Mouse (Mus musculus) gastrocnemius, postnatal 4 days (tissue): ENCODE measurements around the gene Wwox. TPM values are rescaled to one million over a fixed set of nuclear protein-coding genes. Genes with fewer than 3 reads are reported as not detected.
A peak's percentile ranks its signal among the peaks of the same experiment; 100 is the strongest.

ENCODE experiments used
- DNase-seq, 2 experiments: peaks; one replicate each; pipeline ENCODE4 v3.0.0; 2021 to 2022; ENCODE audit warnings: low spot score in 2 of 2, mixed read lengths in 2 of 2
- total RNA-seq, 2 experiments: library from RNA; stranded (reverse); gene quantifications; 2 replicates each; pipeline ENCODE4 v1.2.3; 2021

Gene Wwox
- total RNA-seq, 2 experiments from 2014 or later = 10.9 to 11.5 TPM

DNA sequence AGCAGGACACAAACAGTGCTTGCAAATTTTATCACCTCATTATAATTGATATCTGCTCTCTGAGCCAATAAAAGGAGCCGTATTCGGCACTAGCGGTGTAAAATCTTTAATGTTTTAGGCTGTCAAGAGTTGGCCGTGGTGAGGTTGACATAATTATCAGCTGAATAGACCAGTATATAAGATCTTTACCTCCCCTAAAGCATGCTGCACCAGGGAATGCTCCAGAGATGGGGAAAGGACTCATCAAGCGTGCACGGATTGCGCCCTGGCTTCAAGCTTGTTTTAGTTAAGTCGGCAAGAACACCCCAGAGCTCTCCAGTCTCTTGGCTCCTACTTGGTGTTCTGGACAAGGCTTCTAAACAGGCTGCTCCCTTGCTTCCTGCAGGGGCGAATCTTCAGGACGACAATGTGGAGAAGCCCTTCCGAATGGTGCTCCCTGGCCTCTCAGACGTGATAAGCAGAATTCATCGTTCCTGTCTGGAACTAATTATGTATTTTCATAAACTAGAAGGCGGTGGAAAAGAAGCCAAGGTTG is 760.2 kb downstream of the Wwox start:
- no peak for DNase-seq

DNA sequence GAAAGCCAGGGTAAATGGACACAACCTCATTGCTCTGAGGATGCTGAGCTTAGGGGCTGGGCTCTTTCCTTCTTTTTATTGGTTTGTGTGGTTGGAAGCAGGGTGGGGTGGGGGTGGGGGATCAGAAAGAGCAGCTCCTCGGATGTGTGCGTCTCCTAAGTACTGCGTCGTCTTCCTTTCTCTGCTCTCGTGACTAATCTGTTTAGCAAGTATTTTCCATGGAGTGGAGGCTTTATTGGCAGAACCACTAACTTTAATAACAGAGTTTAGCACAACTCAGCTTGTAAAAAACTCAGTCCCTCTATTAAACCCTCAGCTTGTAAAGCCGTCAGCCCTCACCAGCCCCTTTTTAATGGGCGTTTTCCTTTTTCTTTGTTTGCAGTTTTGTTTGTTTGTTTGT is 762.3 kb downstream of the Wwox start:
- DNase-seq = no peak

DNA sequence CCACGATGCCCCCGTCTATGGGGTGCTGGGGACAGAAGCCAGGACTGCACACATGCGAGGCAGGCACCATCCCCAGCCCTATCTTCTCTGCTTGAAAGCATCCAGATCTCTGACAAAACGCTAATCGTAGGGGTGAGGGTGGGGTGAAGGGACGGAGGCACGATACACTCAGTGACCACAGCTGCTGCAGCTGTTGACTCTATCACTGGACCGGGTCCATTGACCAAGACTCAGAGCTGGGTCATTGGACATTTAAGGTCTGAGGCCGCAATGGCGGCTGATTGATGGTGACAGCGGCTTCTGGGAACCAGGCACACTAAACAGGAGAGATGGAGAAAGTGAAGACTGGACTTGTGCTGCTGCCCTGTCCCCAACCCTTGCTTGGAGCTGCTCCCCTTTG is 768.0 kb downstream of the Wwox start:
- DNase-seq = no peak

DNA sequence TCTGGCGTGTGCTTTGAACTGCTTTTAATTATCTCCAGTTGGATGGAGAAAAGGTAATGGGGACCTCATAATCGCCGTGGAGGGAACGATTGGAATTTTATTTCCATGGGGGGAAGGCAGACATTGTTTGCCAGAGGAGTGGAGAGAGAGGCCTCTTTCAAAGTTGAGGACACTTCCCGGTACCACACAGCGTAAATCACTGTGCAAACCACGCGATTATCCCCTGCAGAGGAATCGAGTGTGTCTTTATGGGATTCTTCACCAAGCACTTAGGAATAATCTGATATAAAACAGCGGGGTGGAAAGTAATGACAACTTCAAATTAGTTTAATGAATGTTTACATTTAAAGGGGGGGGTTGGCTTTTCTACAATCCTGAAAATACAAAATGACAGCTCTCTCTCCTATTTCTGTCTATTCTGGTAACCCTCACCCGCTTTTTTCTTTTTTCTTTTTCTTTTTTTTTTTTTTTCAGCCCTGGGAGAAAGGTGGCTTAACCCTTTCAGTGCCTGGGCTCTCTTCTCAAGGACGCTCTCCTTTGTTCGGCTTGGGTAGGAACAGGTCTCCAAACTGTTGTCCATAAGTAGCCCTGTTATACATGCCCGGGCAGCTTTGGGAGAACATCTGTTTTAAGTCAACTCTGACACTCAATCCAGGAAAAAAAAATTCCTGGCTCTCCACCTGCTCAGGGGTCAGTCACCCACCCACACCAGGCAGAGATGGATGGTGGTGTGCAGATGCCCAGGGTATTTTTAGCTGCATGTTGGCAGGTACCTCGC is 769.1 kb downstream of the Wwox start:
- no peak for DNase-seq

DNA sequence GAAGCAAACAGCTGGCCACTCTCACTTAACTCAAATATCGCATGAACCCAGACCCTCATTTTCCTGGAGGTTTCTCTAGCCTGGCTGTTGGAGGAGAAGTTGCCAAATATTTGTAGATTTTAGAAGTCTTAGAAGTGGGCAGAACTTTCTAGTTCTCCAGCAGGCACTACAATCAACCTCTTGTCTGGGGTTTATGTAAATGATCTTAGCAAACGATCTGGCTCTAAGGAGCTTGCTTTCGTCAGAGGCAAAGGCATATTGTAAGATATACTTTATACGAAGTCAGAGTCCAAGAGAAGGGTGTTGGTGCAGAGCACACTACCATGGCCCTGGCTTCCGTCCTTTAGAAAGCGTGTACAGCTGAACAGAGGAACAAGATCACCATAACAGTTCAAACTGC is 770.6 kb downstream of the Wwox start:
- no peak for DNase-seq

DNA sequence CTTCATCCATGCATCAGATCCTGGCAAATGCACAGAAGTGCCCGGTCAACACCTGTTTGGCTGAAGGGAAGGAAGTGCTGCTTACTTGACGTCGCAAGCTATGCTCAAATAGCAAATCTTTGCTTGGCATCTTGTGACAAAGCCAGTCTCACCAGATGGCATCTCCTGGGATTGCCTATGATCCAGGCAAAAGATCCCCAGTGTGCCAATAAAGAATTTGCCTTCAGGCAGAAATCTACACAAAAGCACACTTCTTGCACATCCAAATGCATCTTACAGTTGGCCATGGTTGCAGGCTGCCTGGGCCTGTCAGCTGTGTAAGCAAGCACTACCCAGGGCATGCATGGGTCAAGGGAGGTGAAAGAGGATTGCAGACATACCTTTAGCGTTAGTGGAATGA is 773.7 kb downstream of the Wwox start:
- no peak for DNase-seq

DNA sequence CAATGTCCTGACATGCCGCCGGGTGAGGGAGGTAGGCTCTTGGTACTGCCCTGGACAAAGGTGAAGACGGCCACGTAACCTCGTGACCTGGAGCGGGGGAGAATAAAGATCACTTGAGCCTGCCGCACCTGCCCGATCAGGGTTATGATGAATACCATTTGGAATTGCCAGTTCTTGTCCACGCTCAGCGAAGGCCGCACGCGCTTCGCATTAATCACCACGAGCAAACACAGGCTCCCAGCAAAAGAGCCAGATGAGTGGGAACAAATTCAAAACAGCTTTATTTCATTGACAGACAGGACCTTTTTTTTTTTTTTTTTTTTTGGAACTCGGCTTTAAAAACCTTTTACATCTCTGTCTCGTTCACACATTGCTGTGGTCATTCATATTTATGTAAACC is 775.4 kb downstream of the Wwox start:
- DNase-seq = no peak

DNA sequence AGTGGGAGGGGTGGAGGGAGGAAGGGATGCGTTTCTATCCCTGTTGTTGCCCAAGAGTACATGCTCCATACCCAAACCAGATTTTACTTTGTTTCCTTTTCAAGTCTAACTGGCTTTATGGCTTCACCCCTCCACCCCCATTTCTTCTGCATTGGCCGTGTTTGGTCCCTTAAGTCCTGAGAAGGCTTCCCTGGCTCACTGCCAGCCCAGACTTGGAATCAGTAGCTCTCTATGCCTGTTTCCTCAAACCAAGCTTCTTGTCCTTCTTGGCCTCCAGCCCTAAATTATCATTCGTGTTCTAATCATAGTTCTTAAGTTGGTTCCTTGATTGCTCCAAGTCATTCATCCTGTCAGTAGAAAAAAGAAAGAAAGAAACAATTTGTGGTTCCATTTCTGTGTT is 777.3 kb downstream of the Wwox start:
- no peak for DNase-seq

DNA sequence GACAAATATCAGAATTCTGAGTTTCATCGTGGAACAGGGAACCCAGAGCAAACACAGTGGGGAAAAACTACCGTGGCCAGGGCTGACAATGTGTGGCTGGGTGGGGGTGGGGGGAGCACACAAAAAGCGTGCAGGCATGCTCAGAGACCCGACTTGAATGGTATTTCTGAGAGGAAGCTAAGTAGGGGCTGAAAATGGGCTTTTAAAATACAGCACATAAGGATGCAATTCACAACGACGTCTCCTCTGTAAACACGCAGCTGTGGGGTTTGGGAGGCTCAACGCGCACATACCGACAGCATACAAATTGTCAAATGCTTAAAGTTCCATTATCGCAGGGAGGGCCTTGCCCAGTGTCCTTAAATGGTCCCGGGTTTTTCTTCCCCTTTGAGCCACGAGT is 783.1 kb downstream of the Wwox start:
- no peak for DNase-seq

DNA sequence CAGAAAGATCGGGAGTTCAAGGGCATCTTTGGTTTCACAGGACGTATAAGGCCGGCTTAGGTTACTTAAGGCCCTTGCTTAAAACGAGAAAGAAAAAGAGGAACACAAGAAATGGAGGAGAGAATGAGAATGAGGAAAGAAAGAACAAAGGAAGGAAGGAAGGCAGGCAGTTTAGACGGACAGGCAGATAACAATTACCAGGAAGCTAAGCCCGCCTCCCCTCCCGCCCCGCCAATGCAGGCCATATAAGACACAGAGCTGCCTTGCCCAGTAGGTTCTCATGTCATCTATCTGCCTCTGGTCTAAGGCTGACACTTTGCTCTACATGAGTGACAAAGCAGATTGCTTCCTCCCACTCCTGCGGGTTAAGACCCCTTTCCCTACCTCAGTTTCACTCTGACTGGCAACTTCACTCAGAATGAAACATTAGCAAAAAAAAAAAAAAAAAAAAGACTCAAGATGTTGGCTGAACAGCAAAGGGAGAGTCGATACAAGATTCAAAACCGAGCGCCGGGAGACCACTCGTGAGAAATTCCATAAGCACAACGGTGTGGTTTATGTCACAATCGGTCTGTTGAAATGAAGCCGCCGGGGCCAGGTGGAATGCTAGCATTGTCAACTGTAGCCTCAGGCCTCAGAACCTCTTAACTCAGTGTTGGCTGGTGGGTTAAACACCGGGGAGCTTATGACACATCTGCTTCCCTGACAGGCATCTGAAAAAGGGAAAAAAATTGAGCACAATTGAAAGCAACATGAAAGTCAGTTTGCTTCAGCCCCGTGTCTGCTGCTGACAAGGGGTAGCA is 787.5 kb downstream of the Wwox start:
- no peak for DNase-seq

DNA sequence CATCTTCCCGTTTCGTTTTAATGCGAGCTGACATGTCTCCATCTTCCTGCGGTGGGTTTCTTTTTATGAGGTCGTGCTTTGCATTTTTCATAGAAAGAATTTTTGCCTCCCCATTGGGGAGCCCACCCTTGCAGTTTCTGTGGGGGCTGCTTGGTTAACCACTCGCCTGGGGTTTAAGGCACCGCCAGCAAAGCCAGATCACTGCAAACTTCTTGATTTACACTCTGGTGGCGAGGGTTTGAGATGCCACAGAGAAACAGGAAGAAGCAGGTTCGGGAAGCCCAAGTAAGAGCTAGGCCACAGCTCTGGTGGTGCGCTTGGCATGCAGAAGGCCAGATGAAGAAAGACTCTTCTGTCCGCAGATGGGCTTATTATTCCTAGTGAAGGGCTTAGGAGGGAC is 789.4 kb downstream of the Wwox start:
- no peak for DNase-seq

DNA sequence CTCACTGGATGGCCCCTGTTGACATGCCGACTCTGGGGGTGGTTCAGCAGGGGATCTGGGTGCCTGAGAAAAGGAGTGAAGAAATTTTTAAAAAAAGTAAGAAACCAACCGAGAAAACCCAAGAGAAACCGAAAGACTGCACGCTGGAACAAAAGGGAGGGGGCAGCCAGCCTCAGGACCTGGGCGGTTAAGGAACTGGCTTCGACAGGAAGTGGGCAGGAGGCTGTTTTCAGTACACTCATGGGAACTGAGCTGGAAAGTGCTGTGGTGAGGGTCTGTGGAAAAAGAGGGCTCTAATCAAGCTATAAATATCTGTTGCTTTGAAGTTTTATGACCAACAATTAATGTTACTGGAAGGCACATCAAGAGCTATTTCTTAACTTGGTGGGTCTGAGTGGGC is 794.6 kb downstream of the Wwox start:
- DNase-seq = no peak

DNA sequence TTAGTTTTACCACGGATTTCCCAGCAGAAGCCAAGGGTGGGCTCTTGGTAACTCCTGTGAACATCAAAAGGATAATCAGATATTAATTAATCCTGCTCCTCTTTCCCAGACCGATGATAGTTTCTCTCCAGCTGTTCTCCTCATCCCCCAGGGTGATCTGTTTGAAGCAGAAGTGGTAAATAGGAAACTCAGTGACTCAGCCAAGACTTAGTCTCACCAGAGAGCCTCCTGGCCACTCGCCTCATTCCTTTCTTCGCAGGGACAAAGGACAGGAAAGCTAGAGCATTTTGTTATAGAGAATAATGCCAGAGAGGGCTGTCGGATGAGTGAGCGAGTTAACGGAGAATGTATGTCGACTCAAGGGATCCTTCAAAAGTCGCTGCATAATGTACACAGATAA is 798.1 kb downstream of the Wwox start:
- DNase-seq = peak in 1 of 2 experiments; percentile 51

DNA sequence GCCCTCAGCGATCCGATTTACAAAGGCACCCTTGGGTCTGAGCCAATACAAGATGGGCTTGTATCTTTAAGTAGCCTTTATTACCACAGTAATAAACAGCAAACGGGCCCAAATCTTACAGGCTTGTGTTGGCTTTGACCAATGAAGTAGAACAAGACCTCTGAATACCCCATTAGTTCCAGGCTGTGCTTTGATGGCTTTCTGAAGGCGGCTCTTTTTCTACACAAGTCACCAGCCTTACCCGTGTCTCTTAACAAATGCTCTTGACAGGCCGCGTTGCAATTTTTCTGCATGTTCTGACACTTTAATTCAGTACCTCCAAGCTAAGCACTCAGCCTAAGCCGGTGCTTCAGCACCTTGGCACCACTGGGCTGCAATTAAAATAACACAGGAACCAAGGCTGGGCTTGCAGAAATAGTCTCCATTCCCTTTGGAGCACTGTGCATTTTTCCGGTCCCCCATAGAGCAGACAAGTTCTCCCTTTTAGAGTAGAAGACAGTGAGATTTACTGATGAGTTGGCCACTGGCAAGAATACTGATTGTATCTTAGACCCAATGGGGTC is 804.1 kb downstream of the Wwox start:
- no peak for DNase-seq

DNA sequence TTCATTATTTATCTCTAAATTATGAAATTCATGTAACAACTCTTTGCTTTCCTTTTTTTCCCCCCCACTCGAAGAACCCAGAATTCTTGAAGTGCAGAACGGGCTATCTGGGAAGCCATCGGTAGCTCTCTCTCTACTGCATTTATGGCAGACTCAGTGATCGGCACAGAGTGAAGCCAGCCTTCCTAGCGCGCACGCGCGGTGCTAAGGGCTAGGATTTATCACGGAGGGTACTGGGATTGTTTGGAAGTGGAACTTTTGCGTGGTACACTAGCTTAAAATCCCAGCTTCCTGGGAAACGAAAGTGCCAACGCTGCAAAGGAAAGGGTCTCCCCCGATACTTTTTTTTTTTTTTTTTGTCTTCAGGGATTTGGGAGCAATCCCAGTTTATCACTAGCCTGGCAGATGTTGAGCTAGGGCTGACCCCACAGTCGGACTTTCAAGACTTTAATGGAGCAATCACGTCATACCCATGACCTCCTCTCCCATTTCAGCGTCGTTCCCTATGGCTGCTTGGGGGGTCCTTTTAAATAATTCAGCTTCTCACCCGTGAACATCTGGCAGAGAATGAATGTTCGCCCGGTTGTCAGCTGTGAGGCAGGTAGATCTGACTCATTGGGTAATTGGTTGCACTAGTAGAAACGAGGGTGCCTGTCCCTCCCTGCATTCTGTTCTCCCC is 810.4 kb downstream of the Wwox start:
- peak in 1 of 2 experiments; percentile 43 for DNase-seq

DNA sequence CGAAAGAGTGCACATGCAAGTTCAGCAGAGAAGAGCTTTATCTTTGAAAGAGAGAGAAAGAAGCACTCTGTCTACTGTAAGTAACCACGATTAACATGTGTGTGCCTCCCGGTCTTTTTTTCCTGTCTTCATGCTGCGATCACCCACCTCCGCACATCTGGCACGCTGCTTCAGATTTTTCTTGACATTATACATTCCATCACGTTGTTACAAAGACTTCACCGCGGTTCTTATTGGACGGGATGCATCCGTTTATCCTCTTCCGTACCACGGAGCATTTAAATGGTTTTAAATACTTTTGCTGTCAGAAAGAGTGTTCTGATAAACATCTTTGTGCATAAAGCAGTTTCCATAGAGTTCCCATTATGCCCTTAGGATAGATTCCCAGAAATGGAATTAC is 816.1 kb downstream of the Wwox start:
- no peak for DNase-seq

DNA sequence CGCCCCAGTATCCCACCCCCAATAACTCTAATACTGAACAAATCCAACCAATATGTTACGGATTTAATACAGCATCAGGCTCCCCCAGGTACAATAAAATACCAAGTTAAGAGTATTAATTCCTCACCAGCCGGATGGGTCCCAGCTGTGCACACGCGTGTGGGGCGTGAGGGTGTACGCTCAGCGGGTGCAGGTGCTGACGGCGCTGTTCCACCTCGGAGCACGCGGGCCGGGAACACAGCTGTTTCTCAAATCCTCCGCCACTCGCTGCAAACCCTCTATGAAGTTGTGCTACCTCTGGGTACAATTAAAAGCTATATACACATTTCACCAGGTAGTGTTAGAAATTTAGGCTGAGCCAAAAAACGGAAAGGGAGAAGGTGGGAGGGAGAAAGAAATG is 818.0 kb downstream of the Wwox start:
- no peak for DNase-seq

DNA sequence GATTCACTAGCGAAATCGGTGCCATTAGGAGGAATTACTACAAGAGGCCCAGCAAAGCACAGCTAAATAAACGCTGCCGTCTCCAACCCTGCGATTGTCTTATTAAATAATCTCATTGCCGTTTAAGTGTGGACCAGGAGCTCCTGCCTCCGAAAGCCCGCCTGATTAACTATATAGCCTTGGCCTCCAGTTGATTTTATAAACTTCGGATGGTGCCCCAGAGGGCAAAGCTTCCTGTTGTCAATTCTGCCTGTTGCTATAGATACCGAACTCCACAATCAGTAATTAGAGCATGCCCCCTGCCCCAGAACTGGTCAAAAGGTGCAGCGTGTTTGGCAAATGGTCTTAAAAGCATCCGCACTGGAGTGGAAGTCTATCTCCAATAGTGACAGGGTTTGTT is 820.4 kb downstream of the Wwox start:
- DNase-seq = no peak

DNA sequence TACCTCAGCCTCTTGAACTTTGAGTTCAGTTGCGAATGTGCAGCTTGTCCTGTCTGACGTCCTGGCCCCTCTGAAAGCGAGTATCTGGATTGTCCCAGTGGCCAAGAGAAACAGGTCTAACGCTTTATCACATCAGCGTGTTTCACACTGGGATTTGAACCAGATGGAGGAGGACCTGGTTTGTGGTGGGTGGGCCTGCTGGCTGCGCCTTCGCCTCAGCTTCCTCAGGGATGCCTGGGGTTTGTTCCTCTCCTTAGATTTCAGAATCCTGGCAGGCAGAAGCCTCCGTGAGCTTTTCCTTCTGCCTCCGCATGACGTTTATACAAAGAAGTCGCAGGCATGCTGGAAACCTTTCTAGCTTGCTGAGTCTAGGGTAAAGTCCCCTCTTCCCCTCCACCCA is 827.7 kb downstream of the Wwox start:
- no peak for DNase-seq

DNA sequence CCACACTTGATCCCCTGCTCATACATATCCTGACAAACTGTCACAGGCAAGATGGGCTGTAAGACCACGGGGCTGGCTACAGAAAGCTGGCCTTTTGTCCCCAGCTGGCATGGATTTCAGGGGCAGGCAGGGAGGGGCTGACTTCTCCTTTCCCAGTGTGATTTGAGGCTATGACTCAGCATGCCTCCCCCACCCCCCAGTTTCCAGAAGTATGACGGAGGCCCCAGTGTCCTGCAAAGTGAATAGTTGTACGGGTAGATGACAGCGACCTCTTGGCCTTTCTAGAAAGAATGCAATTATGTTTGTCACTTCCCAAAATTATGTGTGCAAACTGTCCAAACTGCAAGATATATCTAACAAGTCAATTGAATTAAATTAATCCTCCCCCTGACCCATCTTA is 830.1 kb downstream of the Wwox start:
- no peak for DNase-seq

DNA sequence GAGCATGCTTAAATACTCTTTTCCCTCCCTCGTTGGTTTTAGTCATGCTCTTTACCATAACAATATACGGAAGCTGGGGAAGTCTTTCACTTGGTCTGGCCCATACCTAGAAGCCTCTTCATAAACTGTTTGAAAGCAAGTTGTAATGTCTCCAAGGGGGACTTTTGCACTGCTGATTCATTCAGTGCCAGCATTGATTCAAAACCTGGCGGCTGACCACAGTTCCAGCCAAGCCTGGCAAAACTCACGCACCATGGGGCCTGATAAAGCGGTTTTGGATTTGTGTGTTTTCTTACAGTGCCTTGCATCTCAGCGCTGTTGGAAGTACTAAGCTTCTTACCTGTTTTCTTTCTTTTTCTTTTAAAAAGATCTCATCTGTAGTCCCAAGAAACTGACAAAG is 834.5 kb downstream of the Wwox start:
- no peak for DNase-seq

DNA sequence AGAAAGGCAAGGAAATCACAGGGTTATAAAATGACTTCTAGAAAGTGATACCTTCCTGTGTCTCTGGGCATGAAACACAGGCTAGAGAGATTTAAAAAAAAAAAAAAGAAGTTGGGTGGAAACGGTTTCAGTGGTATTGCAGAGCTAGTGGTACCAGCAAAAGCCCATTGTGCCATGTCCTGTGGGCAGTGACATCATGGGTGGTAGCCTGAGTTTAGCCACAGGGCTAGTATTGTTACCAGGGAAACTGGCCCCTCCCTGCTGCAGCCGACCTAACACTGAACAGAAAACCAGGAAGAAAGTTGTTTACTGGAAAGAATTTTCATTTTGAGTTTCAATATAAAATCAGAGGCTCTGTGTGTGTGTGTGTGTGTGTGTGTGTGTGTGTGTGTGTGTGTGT is 836.8 kb downstream of the Wwox start:
- DNase-seq = no peak
